Mouse (Mus musculus): Measurements from ENCODE around the gene Ndufa7.

Gene Ndufa7

GRCm38 (mm10) chr17:33824084-33824996 lies at the start of gene Ndufa7, which contains the start of gene Rps28:
Gene Ndufa7, plus strand, starts transcription at chr17:33824572.
Gene Rps28, minus strand, starts transcription at chr17:33824562.
- peak; percentile 97 to 99 for DNase-seq

GRCm38 (mm10) chr17:33774573-33775155 lies 49.7 kb upstream of the Ndufa7 start:
- DNase-seq, result no peak

GRCm38 (mm10) chr17:33775287-33775686 lies 49.1 kb upstream of the Ndufa7 start:
- no peak for DNase-seq

GRCm38 (mm10) chr17:33779271-33779966 lies 45.0 kb upstream of the Ndufa7 start:
- DNase-seq, result peak; percentile 33 to 43

- no peak for DNase-seq
These were observed 44.4 kb upstream of the Ndufa7 start for GRCm38 (mm10) chr17:33779967-33780295.

GRCm38 (mm10) chr17:33780431-33780830 lies 43.9 kb upstream of the Ndufa7 start:
- no peak for DNase-seq

- peak; percentile 54 to 65 for DNase-seq
These were observed 43.0 kb upstream of the Ndufa7 start, which contains the start of gene Angptl4 for GRCm38 (mm10) chr17:33781124-33781977. Gene Angptl4, minus strand, starts transcription at chr17:33781830.

- no peak for DNase-seq
These were observed 42.3 kb upstream of the Ndufa7 start for GRCm38 (mm10) chr17:33782067-33782466.

GRCm38 (mm10) chr17:33783408-33783807 lies 41.0 kb upstream of the Ndufa7 start:
- DNase-seq, result peak in 1 of 2 experiments; percentile 29

- no peak for DNase-seq
These were observed 39.4 kb upstream of the Ndufa7 start for GRCm38 (mm10) chr17:33784939-33785338.

GRCm38 (mm10) chr17:33786375-33786774 lies 38.0 kb upstream of the Ndufa7 start:
- no peak for DNase-seq

GRCm38 (mm10) chr17:33788732-33789131 lies 35.6 kb upstream of the Ndufa7 start:
- DNase-seq, result no peak

GRCm38 (mm10) chr17:33798306-33798705 lies 26.1 kb upstream of the Ndufa7 start:
- no peak for DNase-seq

GRCm38 (mm10) chr17:33799277-33799676 lies 25.1 kb upstream of the Ndufa7 start:
- no peak for DNase-seq

GRCm38 (mm10) chr17:33802221-33802620 lies 22.2 kb upstream of the Ndufa7 start:
- DNase-seq, result no peak

GRCm38 (mm10) chr17:33804205-33804604 lies 20.2 kb upstream of the Ndufa7 start:
- DNase-seq, result no peak

GRCm38 (mm10) chr17:33804745-33805144 lies 19.6 kb upstream of the Ndufa7 start:
- DNase-seq, result no peak

- DNase-seq, result no peak
These were observed 17.0 kb upstream of the Ndufa7 start for GRCm38 (mm10) chr17:33807181-33807888.

- DNase-seq, result no peak
These were observed 16.2 kb upstream of the Ndufa7 start for GRCm38 (mm10) chr17:33808192-33808591.

- peak; percentile 56 to 74 for DNase-seq
These were observed 13.8 kb upstream of the Ndufa7 start, which contains the start of gene Kank3 for GRCm38 (mm10) chr17:33810334-33811141. Gene Kank3, plus strand, starts transcription at chr17:33810519.

- DNase-seq, result no peak
These were observed 13.2 kb upstream of the Ndufa7 start for GRCm38 (mm10) chr17:33811142-33811516.

Measured in spleen, adult 18-20 months (tissue).